Mouse (Mus musculus): ENCODE measurements around the gene Zfp873.

DNA sequence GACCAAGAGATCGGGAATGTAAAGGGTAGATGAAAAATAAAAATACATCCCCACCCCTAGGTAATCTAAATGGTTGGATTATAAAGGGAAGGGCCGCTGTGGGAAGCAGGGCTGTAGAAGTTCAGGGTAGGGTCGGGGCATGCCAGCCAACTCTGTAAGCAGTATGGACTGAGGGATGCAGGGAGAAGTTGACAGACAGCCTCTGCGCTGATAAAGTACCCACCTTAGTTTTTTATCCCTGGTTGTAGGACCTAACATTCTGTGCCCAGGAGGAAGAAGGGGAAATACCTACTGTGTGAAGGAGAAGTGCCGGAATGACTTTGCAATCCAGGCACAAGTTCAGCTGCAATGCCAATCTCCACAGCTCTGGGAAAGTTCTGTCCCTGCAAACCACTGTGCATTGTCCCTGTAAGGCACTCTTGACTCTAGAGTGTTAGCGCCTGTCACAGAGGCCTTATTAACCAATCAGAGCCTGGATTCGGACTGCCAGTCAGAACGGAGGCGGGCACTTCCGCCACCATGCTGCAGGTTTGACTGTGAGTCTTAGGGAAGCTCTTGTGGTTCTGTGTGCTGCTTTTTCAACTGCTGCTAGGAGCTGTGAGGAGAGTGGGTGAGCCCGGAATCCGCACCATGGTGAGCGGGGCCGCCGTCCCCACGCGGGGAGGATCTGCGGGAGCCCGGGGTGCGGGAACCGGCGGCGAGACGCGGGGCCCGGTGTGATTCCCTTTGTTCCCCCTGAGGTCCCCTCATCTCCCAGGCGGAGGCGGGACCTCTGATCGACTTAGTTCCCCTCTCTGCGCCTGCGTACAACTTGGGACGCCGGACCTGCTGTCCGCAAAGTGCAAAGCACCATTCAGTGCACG is at the start of gene Zfp873:
- TF ChIP-seq CTCF (IDR thresholded peaks at IDR 0.05; ENCODE audit: control insufficient read depth, insufficient read depth, insufficient read length) (no peak), USF1 (IDR thresholded peaks at IDR 0.05; ENCODE audit: low read depth) (no peak), MYOG (IDR thresholded peaks at IDR 0.05; ENCODE audit: control insufficient read depth, extremely low read depth, insufficient read length) (no peak), MYOD1 (IDR thresholded peaks at IDR 0.05; ENCODE audit: control insufficient read depth, insufficient read length, low read depth) (no peak), MAX (IDR thresholded peaks at IDR 0.05) (peak; percentile 58), CEBPB (IDR thresholded peaks at IDR 0.05; ENCODE audit: low read depth) (no peak), FOSL1 (IDR thresholded peaks at IDR 0.05; ENCODE audit: insufficient read depth, low read length, poor library complexity, severe bottlenecking) (no peak)

All from C2C12 (cell line).